Mouse (Mus musculus) brain, embryonic 14.5 days (tissue): ENCODE results near the gene Crabp2.

ENCODE experiments used
- CTCF ChIP-seq: fragments of 200-500 bp; IDR thresholded peaks from 2 replicates; pipeline ENCODE4 v1.5.1; 2012; ENCODE audit warnings: inconsistent platforms, mild to moderate bottlenecking, moderate library complexity, borderline replicate concordance; ENCODE audit not compliant: insufficient read depth, insufficient read length; ENCODE audit errors: extremely low read depth
- POLR2A ChIP-seq: fragments of 200-500 bp; IDR thresholded peaks from 2 replicates; pipeline ENCODE4 v1.6.1; 2012; ENCODE audit warnings: mild to moderate bottlenecking, inconsistent platforms, borderline replicate concordance; ENCODE audit not compliant: poor library complexity, insufficient read depth, insufficient read length, severe bottlenecking; ENCODE audit errors: extremely low read depth

DNA sequence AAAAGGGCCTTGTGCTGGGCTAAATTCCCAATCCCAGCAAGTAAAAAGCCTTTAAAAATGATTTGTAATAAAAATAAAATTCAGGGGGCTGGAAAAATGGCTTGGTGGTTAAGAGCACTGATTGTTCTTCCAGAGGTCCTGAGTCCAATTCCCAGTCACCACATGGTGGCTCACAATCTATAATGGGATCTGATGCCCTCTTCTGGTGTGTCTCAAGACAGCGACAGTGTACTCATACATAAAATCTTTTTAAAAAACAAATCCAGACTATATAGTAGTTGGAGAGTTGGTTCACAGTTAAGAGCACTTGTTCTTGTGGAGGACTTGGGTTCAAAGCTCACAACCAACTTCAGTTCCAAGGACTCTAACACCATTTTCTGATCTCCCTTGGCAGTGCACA lies 31.5 kb upstream of the Crabp2 start:
- TF ChIP-seq CTCF = no peak
- TF ChIP-seq POLR2A = no peak
